Mouse (Mus musculus) midbrain, postnatal 0 days (tissue): Measurements from ENCODE around the gene Tm9sf2. TPM values are rescaled to one million over a fixed set of nuclear protein-coding genes. Genes with fewer than 3 reads are reported as not detected.
"Not testable (repeated sequence)": the region's sequence is repeated elsewhere in the genome, so short reads cannot be mapped to it uniquely, and the experiment has no call there.

Experiments
- ATAC-seq: fragments of 200-750 bp; cut with Nextera tagmentation; 2 replicates; pipeline ENCODE4 v1.8.0; 2017; ENCODE audit warnings: moderate number of reproducible peaks, mild to moderate bottlenecking, moderate TSS enrichment, moderate library complexity; ENCODE audit not compliant: low FRiP score
- DNase-seq: peaks from one replicate; pipeline ENCODE4 v3.0.0-alpha.2; 2015; ENCODE audit warnings: low spot score
- H3K27ac ChIP-seq: fragments of 300-500 bp; sonication (generic); 2 replicates; pipeline ENCODE4 v1.5.1; 2014; ENCODE audit warnings: low read depth, mild to moderate bottlenecking, low read length, mixed read lengths
- H3K27me3 ChIP-seq: fragments of 300-500 bp; sonication (generic); 2 replicates; pipeline ENCODE4 v1.6.1; 2014; ENCODE audit warnings: low read length, control low read depth, mixed read lengths; ENCODE audit not compliant: insufficient read depth
- H3K36me3 ChIP-seq: fragments of 300-500 bp; sonication (generic); 2 replicates; pipeline ENCODE4 v1.6.1; 2014; ENCODE audit warnings: low read length, control low read depth, mixed read lengths; ENCODE audit not compliant: insufficient read depth
- H3K4me1 ChIP-seq: fragments of 300-500 bp; sonication (generic); 2 replicates; pipeline ENCODE4 v1.6.1; 2014; ENCODE audit warnings: mild to moderate bottlenecking, control low read depth, antibody characterized with exemption, low read length, mixed read lengths; ENCODE audit not compliant: insufficient read depth
- H3K4me2 ChIP-seq: fragments of 300-500 bp; sonication (generic); 2 replicates; pipeline ENCODE4 v1.6.1; 2014; ENCODE audit warnings: low read depth, mild to moderate bottlenecking, low read length, mixed read lengths; ENCODE audit not compliant: poor library complexity, severe bottlenecking
- H3K4me3 ChIP-seq: fragments of 300-500 bp; sonication (generic); 2 replicates; pipeline ENCODE4 v1.5.1; 2014; ENCODE audit warnings: low read depth, mild to moderate bottlenecking, low read length, moderate library complexity
- H3K9ac ChIP-seq: fragments of 300-500 bp; sonication (generic); replicated peaks from 2 replicates; pipeline ENCODE4 v1.6.1; 2014; ENCODE audit warnings: mild to moderate bottlenecking, low read length, moderate library complexity, mixed read lengths; ENCODE audit not compliant: poor library complexity, severe bottlenecking
- H3K9me3 ChIP-seq: fragments of 300-500 bp; sonication (generic); 2 replicates; pipeline ENCODE4 v1.6.1; 2016; ENCODE audit warnings: low read length, control low read depth
- CTCF ChIP-seq: IDR thresholded peaks from 2 replicates; pipeline ENCODE4 v1.5.1; 2016; ENCODE audit warnings: antibody characterized with exemption, mild to moderate bottlenecking
- WGBS: fragments of 180-500 bp; shearing (Covaris S2); extraction: QIAGEN DNeasy Blood & Tissue Kit; methylation state at CpG from one replicate; pipeline ENCODE4 v1.1.7; 2014; 5-methylcytosine and 5-hydroxymethylcytosine counted together
- polyA plus RNA-seq: library from polyadenylated mRNA; unstranded; fragments of >200 nt; fragmentation: Nextera tagmentation; extraction: Ambion mirVana; gene quantifications from 2 replicates; pipeline ENCODE4 v1.2.1, GENCODE M21; 2015
- total RNA-seq: library from RNA; depleted of rRNA; stranded (reverse); fragments of >200 nt; gene quantifications from 2 replicates; pipeline ENCODE4 v1.2.3, GENCODE M21; 2014

Tm9sf2 gene
- total and polyA plus RNA-seq, 2 experiments from 2014 or later = 81.6 to 103 TPM

DNA sequence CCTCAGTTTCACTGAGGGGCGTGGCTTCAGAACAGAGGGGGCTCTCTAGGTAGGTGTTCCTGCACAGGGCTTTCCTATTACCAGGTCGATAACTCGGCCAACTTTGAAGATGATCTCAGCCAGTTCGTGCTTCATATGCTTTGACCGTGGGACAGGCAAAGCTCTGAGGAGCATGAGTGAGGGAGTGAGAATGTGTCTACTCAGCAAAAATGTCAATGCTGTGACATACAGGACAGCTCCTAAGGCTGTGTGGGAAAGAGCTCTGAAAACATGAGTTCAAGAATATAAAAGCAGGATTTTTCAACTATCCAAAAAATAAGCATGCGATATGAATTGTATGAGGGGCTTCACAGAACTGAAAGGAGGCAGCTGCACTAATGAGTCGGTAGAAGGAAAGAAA lies 23.3 kb upstream of the Tm9sf2 start:
- H3K9me3 ChIP-seq = 0 out of 2 replicates have a peak, but pooled peaks cover 3% of the 10 kb centered on the region
- 89% methylated on average over 7 of the region's 7 CpGs for WGBS
- ATAC-seq = no peak

DNA sequence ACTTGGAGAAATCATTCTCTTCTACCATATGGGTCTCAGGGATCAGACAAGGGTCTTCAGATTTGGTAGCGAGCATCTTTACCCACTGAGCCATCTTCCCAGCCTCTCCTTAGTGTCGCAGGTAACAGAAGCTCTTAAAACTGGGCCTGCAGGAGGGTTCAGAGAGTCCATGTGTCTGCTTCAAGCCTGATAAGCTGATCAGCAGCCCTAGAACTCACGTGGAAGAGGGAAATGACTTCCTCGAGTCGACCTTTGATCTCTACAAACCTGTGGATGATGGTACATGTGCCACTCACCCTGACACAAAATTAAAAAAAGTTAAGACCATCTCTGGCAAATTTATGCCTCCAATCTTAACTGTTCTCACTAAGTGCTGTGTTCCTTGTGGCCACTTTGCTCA lies 18.9 kb upstream of the Tm9sf2 start:
- no peak overlapping the region for H3K4me3 ChIP-seq
- ATAC-seq (no peak), DNase-seq (no peak)
- no peaks in the 10 kb centered on the region for H3K4me1 ChIP-seq
- H3K4me2 ChIP-seq = no peak overlapping the region
- TF ChIP-seq CTCF = no peak
- no peaks in the 10 kb centered on the region for H3K27me3 ChIP-seq
- no peak overlapping the region for H3K9ac ChIP-seq
- H3K9me3 ChIP-seq = 0 out of 2 replicates have a peak, but pooled peaks cover 3% of the 10 kb centered on the region
- no peak overlapping the region for H3K27ac ChIP-seq
- 85% methylated on average over 5 of the region's 5 CpGs for WGBS
- H3K36me3 ChIP-seq = no peaks in the 10 kb centered on the region

More for the DNA sequence above, 23.3 kb upstream of the Tm9sf2 start:
- no peak for DNase-seq
- Histone ChIP-seq H3K36me3 (no peaks in the 10 kb centered on the region), H3K9ac (no peak overlapping the region), H3K4me2 (no peak overlapping the region), H3K27me3 (no peaks in the 10 kb centered on the region), H3K27ac (no peak overlapping the region), H3K4me1 (no peaks in the 10 kb centered on the region), H3K4me3 (no peak overlapping the region)
- TF ChIP-seq CTCF = no peak

DNA sequence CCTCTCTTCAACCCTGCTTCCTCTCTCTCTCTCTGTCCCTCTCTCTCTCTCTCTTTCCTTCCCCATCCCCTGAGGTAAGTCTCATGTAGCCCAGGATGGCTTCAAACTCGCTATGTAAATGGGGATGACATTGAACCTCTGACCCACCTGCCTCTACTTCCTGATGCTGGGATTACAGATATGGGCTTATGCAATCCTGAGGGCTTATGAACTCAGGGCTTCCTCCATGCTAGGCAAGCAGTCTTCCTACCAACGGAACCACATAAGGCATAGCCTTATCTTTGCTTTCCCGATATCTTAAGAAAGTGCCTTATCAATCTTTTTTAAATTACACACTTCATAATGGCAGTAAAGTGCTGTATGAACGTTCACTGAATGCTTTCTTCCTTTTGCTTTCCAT lies 14.5 kb upstream of the Tm9sf2 start:
- no peak overlapping the region for H3K9ac ChIP-seq
- H3K4me3 ChIP-seq = no peak overlapping the region
- H3K4me1 ChIP-seq = no peaks in the 10 kb centered on the region
- 86% methylated on average over 4 of the region's 4 CpGs for WGBS
- ATAC-seq = no peak
- no peak overlapping the region for H3K27ac ChIP-seq
- no peak for DNase-seq
- no peak overlapping the region for H3K4me2 ChIP-seq
- TF ChIP-seq CTCF = no peak
- H3K9me3 ChIP-seq = no peaks in the 10 kb centered on the region
- no peaks in the 10 kb centered on the region for H3K36me3 ChIP-seq
- H3K27me3 ChIP-seq = no peaks in the 10 kb centered on the region

DNA sequence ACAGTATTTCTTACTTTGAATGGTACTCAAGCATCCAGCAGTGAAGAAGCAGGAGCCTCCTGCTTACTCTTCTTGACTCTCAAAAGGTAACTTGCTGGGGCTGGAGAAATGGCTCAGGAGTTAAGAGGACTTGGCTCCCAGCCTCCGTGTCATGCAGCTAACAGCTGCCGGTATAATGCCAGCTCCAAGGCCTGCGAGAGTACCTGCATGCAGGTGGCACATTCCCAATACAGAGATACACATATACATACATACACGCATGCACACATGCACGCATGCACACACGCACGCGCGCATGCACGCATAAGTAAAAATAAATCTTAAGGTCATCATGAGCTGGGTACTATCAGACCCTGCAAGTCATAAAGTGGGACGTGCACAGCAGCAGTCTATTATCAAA lies 10.5 kb upstream of the Tm9sf2 start:
- 97% methylated on average over 11 of the region's 11 CpGs for WGBS
- ATAC-seq = no peak
- no peaks in the 10 kb centered on the region for H3K27me3 ChIP-seq

DNA sequence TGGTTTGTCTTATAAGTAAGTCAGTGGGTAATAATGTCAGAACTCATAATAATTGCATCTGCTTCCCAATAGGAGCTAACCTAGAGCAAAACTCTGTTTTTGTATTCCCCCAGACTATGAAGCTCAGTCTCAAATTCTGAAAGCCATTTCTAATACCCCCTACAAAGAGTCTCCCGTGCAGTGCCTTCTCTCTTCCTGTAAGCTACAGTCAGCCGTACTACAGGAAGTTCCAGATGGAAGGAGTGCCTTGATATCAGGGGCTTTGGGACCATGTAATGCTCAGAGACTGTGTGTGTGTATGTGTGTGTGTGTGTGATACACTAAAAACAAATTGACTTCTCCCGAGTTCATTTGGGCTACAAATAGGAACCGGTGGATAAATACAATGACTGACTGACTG lies 7.3 kb upstream of the Tm9sf2 start:
- no peak for ATAC-seq
- TF ChIP-seq CTCF = no peak

More for the DNA sequence above, 10.5 kb upstream of the Tm9sf2 start:
- H3K36me3 ChIP-seq = no peaks in the 10 kb centered on the region
- no peak overlapping the region for H3K4me3 ChIP-seq
- H3K4me2 ChIP-seq = no peak overlapping the region
- no peaks in the 10 kb centered on the region for H3K4me1 ChIP-seq
- no peak for DNase-seq
- no peak for TF ChIP-seq CTCF
- H3K9ac ChIP-seq = no peak overlapping the region
- H3K27ac ChIP-seq = no peak overlapping the region
- H3K9me3 ChIP-seq = no peaks in the 10 kb centered on the region

DNA sequence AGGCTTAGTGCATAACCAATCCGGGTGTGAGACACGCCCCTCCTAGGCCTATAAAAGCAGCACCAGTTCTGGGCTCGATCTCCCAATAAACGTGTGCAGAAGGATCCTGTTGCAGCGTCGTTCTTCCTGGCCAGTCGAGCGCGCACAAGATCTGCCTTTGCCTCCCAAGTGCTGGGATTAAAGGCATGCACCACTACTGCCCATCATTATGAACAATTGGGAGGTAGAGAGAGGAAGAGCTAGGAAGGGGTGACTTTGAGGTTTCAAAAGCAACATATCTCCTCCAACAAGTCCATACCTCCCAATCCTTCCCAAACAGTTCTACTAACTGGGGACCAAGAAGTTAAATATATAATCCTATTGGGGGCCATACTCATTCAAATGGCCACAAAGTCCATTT lies 4.9 kb upstream of the Tm9sf2 start:
- H3K4me2 ChIP-seq, H3K27me3 ChIP-seq, ATAC-seq, H3K4me1 ChIP-seq, H3K4me3 ChIP-seq, H3K9ac ChIP-seq, DNase-seq, H3K36me3 ChIP-seq, H3K9me3 ChIP-seq, H3K27ac ChIP-seq: not testable (repeated sequence)
- WGBS = 91% methylated on average over 9 of the region's 9 CpGs

More for the DNA sequence above, 7.3 kb upstream of the Tm9sf2 start:
- Histone ChIP-seq H3K27me3 (no peaks in the 10 kb centered on the region), H3K4me1 (no peaks in the 10 kb centered on the region), H3K27ac (no peak overlapping the region), H3K4me3 (no peak overlapping the region), H3K36me3 (no peaks in the 10 kb centered on the region), H3K9ac (no peak overlapping the region), H3K4me2 (no peak overlapping the region), H3K9me3 (no peaks in the 10 kb centered on the region)
- DNase-seq = no peak
- 89% methylated on average over 4 of the region's 4 CpGs for WGBS
